Mouse (Mus musculus) neutrophil, adult 59 days (primary cell): ENCODE results near the gene Nat8f3. TPM values are rescaled to one million over a fixed set of nuclear protein-coding genes. Genes with fewer than 3 reads are reported as not detected.

Source experiments
- total RNA-seq, 2 experiments: library from RNA; stranded (reverse); gene quantifications; 1 replicate in 1 of 2; 2 replicates in 1 of 2; pipeline ENCODE4 v1.2.4; 2023

Nat8f3 gene
- not detected for total RNA-seq

DNA sequence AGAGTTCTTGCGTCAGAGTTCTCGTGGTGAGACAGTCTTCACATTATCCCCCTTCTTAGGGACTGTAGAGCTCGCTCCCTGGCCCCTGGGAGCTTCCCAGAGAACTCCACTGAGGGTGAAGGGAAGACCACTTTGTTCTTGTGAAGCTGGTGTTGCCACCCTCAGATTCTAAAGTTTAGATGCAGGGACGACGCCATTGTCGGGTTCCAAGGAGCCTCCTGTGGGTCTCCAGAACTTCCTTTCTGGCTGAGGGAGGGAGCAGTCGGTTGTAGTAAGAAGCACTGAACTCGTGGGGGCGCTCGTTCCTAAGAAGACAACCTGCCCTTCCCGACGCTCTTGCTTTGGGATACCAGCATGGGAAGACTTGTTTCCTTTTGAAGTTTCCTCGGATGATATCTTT lies at the start of gene Nat8f3:
Gene Nat8f3, minus strand, starts transcription at position 223 of the 400 bp plus-strand sequence.

DNA sequence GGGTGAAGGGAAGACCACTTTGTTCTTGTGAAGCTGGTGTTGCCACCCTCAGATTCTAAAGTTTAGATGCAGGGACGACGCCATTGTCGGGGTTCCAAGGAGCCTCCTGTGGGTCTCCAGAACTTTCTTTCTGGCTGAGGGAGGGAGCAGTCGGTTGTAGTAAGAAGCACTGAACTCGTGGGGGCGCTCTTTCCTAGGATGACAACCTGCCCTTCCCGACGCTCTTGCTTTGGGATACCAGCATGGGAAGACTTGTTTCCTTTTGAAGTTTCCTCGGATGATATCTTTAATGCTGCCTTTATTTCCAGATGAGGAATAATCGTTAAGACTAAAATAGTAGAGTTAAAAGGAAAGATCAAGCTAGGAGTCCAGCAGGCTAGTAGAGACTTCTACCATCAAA lies 52.4 kb downstream of the Nat8f3 start, which contains the start of gene Nat8f7:
Gene Nat8f7, minus strand, starts transcription at position 101 of the 400 bp plus-strand sequence.

Other genes with a start within 250 kb of the Nat8f3 start
- gene Alms1, start 178.2 kb downstream of the Nat8f3 start, total RNA-seq, result 1 to 10 TPM; 7.9 to 8.1 TPM
- gene Nat8f7, start 52.5 kb downstream of the Nat8f3 start, total RNA-seq, result not detected
- not detected for gene Nat8f6, start 55.2 kb upstream of the Nat8f3 start, total RNA-seq
- not detected for gene Nat8f5, start 55.2 kb upstream of the Nat8f3 start, total RNA-seq
- not detected for gene Nat8, start 66.3 kb upstream of the Nat8f3 start, total RNA-seq
- gene Nat8f2, start 103.4 kb upstream of the Nat8f3 start, total RNA-seq, result not detected
- gene Nat8f4, start 139.1 kb upstream of the Nat8f3 start, total RNA-seq, result under 1 TPM; 0.56 to 0.57 TPM
- gene Tprkb, start 146.1 kb upstream of the Nat8f3 start, total RNA-seq, result 1 to 10 TPM; 6.0 to 6.5 TPM
- 1 to 10 TPM; 1.6 to 2.1 TPM for gene Nat8f1, start 149.9 kb upstream of the Nat8f3 start, total RNA-seq
- 100 to 1,000 TPM; 134 to 141 TPM for gene Dusp11, start 195.9 kb upstream of the Nat8f3 start, total RNA-seq